Mouse (Mus musculus) embryonic stem cell, embryonic (primary cell): Measurements from ENCODE around the gene Snu13.

Source experiments
- CTCF ChIA-PET, 4 experiments: fragments of 300-600 bp in 2 of 4; fragments of 350-600 bp in 2 of 4; sonication (Branson Sonifier 250); formaldehyde crosslinking; loops; one replicate each; lab custom pipeline; 2022; ENCODE audit warnings: inconsistent platforms in 2 of 4; lab: Charles Lee
- POLR2A ChIA-PET, 4 experiments: fragments of 300-600 bp in 2 of 4; fragments of 350-600 bp in 2 of 4; sonication (Branson Sonifier 250); formaldehyde crosslinking; loops; one replicate each; lab custom pipeline; 2022; ENCODE audit warnings: antibody characterized with exemption in 4 of 4, inconsistent platforms in 1 of 4; lab: Charles Lee

The Snu13 gene

GRCm38 (mm10) chr15:82044166-82044784, 3.1 kb downstream of the Snu13 start:
- ChIA-PET CTCF (interaction anchor here in 3 of 4 experiments (0.5 to 1.0 kb wide), 4 partner anchors 8 to 217 kb away, joined by 3 to 4 read pairs (median 3); partner anchors contain the start of gene Polr3h (in 1 of the 3)), POLR2A (interaction anchor here in 2 of 4 experiments (0.6 to 5.1 kb wide), 17 partner anchors 9 to 233 kb away, joined by 3 to 31 read pairs (median 4); partner anchors contain the start of genes 4930407I10Rik (in 1 of the 2), Cenpm (in 1 of the 2), Mei1 (in 1 of the 2) and Pmm1 (in 1 of the 2))

GRCm38 (mm10) chr15:82040650-82041049, 6.7 kb downstream of the Snu13 start:
- CTCF ChIA-PET, result interaction anchor here in 2 of 4 experiments (0.7 to 1.2 kb wide), 5 partner anchors 37 to 196 kb away, joined by 3 to 4 read pairs (median 3); partner anchors contain the start of gene Polr3h (in 1 of the 2)
- POLR2A ChIA-PET, result interaction anchor here in 2 of 4 experiments (0.7 to 1.9 kb wide), 10 partner anchors 14 to 347 kb away, joined by 3 to 5 read pairs (median 3); partner anchors contain the start of genes Csdc2 (in 1 of the 2), Pmm1 (in 1 of the 2) and Srebf2 (in 1 of the 2)

- CTCF ChIA-PET, result interaction anchor here (0.6 to 2.2 kb wide), 19 partner anchors 10 to 689 kb away, joined by 3 to 15 read pairs (median 4); partner anchors contain the start of gene Polr3h (in 2 of the 4)
- POLR2A ChIA-PET, result interaction anchor here (0.6 to 5.5 kb wide), 29 partner anchors 8 to 823 kb away, joined by 3 to 42 read pairs (median 3); partner anchors contain the start of genes Pmm1 (in 2 of the 4), Polr3h (in 1 of the 4), Rangap1 (in 1 of the 4) and Srebf2 (in 1 of the 4)
These were observed 11.3 kb downstream of the Snu13 start for GRCm38 (mm10) chr15:82035904-82036689.

GRCm38 (mm10) chr15:82033762-82034161, 13.6 kb downstream of the Snu13 start, which contains the start of gene Desi1:
Gene Desi1, minus strand, starts transcription at chr15:82033862.
- POLR2A ChIA-PET, result interaction anchor here in 2 of 4 experiments (0.8 to 5.5 kb wide), 8 partner anchors 9 to 130 kb away, joined by 3 to 42 read pairs (median 10); partner anchors contain the start of genes Pmm1 (in 1 of the 2) and Srebf2 (in 1 of the 2)
- CTCF ChIA-PET, result interaction anchor here in 3 of 4 experiments (0.6 to 1.4 kb wide), 3 partner anchors 10 to 209 kb away, joined by 3 to 7 read pairs (median 4); no protein-coding TSS in a partner anchor

GRCm38 (mm10) chr15:82032386-82032785, 15.0 kb downstream of the Snu13 start:
- POLR2A ChIA-PET, result interaction anchor here in 2 of 4 experiments (0.5 to 2.0 kb wide), 4 partner anchors 12 to 1215 kb away, joined by 3 to 7 read pairs (median 6); no protein-coding TSS in a partner anchor
- CTCF ChIA-PET, result no interaction called here

- ChIA-PET POLR2A (interaction anchor here in 2 of 4 experiments (0.6 to 5.8 kb wide), 6 partner anchors 9 to 294 kb away, joined by 3 to 39 read pairs (median 6); partner anchors contain the start of gene Pmm1 (in 1 of the 2)), CTCF (no interaction called here)
These were observed 19.7 kb downstream of the Snu13 start for GRCm38 (mm10) chr15:82027726-82028125.

GRCm38 (mm10) chr15:82027276-82027675, 20.1 kb downstream of the Snu13 start:
- ChIA-PET CTCF (interaction anchor here in 1 of 4 experiments (1.6 kb wide), 1 partner anchor 8 kb away, joined by 8 read pairs; no protein-coding TSS in a partner anchor), POLR2A (interaction anchor here in 3 of 4 experiments (0.9 to 5.8 kb wide), 6 partner anchors 9 to 67 kb away, joined by 3 to 39 read pairs (median 6); partner anchors contain the start of gene Pmm1 (in 1 of the 3))

- ChIA-PET POLR2A (interaction anchor here in 2 of 4 experiments (0.6 to 1.8 kb wide), 5 partner anchors 8 to 213 kb away, joined by 3 to 11 read pairs (median 3); partner anchors contain the start of gene Desi1 (in 1 of the 2)), CTCF (interaction anchor here in 2 of 4 experiments (0.6 to 0.7 kb wide), 3 partner anchors 10 to 120 kb away, joined by 3 read pairs; no protein-coding TSS in a partner anchor)
These were observed 23.3 kb downstream of the Snu13 start for GRCm38 (mm10) chr15:82023965-82024635.

- ChIA-PET POLR2A (interaction anchor here in 2 of 4 experiments (0.6 to 3.5 kb wide), 8 partner anchors 9 to 1127 kb away, joined by 3 to 12 read pairs (median 3); partner anchors contain the start of genes Desi1 (in 1 of the 2) and Poldip3 (in 1 of the 2)), CTCF (interaction anchor here in 3 of 4 experiments (0.5 to 1.4 kb wide), 3 partner anchors 63 to 1789 kb away, joined by 3 to 4 read pairs (median 4); partner anchors contain the start of gene Mief1 (in 1 of the 3))
These were observed 24.8 kb downstream of the Snu13 start for GRCm38 (mm10) chr15:82022535-82023088.

- ChIA-PET CTCF (interaction anchor here in 1 of 4 experiments (0.6 kb wide), 1 partner anchor 788 kb away, joined by 7 read pairs; no protein-coding TSS in a partner anchor), POLR2A (interaction anchor here in 1 of 4 experiments (0.7 to 3.7 kb wide), 5 partner anchors 9 to 21 kb away, joined by 3 to 19 read pairs (median 4); partner anchors contain the start of gene Desi1)
These were observed 28.1 kb downstream of the Snu13 start for GRCm38 (mm10) chr15:82019288-82019687.

- ChIA-PET CTCF (interaction anchor here in 3 of 4 experiments (0.6 to 2.8 kb wide), 9 partner anchors 18 to 258 kb away, joined by 3 to 15 read pairs (median 4); partner anchors contain the start of gene Pmm1 (in 1 of the 3)), POLR2A (interaction anchor here in 3 of 4 experiments (0.6 to 4.7 kb wide), 31 partner anchors 9 to 1414 kb away, joined by 3 to 42 read pairs (median 10); partner anchors contain the start of genes Desi1 (in 2 of the 3), Pmm1 (in 2 of the 3), Srebf2 (in 2 of the 3) and Aco2 (in 1 of the 3))
These were observed 29.9 kb downstream of the Snu13 start for GRCm38 (mm10) chr15:82017461-82017860.

GRCm38 (mm10) chr15:82016830-82017229, 30.6 kb downstream of the Snu13 start:
- POLR2A ChIA-PET, result interaction anchor here (0.6 to 4.7 kb wide), 88 partner anchors 7 to 1799 kb away, joined by 3 to 48 read pairs (median 5); partner anchors contain the start of genes Pmm1 (in 3 of the 4), Polr3h (in 3 of the 4), Srebf2 (in 3 of the 4) and Csdc2 (in 2 of the 4)
- CTCF ChIA-PET, result interaction anchor here (0.6 to 2.8 kb wide), 17 partner anchors 17 to 323 kb away, joined by 3 to 15 read pairs (median 4); partner anchors contain the start of genes Csdc2 (in 1 of the 4), Desi1 (in 1 of the 4), Pmm1 (in 1 of the 4) and Polr3h (in 1 of the 4)

GRCm38 (mm10) chr15:82016101-82016808, 31.1 kb downstream of the Snu13 start:
- POLR2A ChIA-PET, result interaction anchor here (0.6 to 4.7 kb wide), 158 partner anchors 8 to 1799 kb away, joined by 3 to 48 read pairs (median 4); partner anchors contain the start of genes Csdc2 (in 3 of the 4), Pmm1 (in 3 of the 4), Polr3h (in 3 of the 4) and Srebf2 (in 3 of the 4)
- CTCF ChIA-PET, result interaction anchor here (0.6 to 2.8 kb wide), 30 partner anchors 15 to 1041 kb away, joined by 3 to 15 read pairs (median 4); partner anchors contain the start of genes Csdc2 (in 1 of the 4), Desi1 (in 1 of the 4), Pmm1 (in 1 of the 4) and Polr3h (in 1 of the 4)

GRCm38 (mm10) chr15:82015392-82016100, 31.9 kb downstream of the Snu13 start:
- ChIA-PET CTCF (interaction anchor here (0.6 to 2.8 kb wide), 23 partner anchors 16 to 322 kb away, joined by 3 to 15 read pairs (median 4); partner anchors contain the start of genes Pmm1 (in 1 of the 4), Polr3h (in 1 of the 4) and Srebf2 (in 1 of the 4)), POLR2A (interaction anchor here (0.6 to 4.7 kb wide), 130 partner anchors 8 to 1782 kb away, joined by 3 to 48 read pairs (median 4); partner anchors contain the start of genes Csdc2 (in 3 of the 4), Pmm1 (in 3 of the 4), Polr3h (in 3 of the 4) and Srebf2 (in 3 of the 4))
